Mouse (Mus musculus) mouse embryonic stem cell (cell line): ENCODE results near the gene Bag5.
"Not testable (repeated sequence)": the region's sequence is repeated elsewhere in the genome, so short reads cannot be mapped to it uniquely, and the experiment has no call there.

Source experiments
- in situ Hi-C, 2 experiments: fragments of 300-500 bp; cut with MboI; formaldehyde crosslinking; loops; 1 replicate in 1 of 2; 3 replicates in 1 of 2; pipeline ENCODE4 v1.14.3; 2019 to 2020; ENCODE audit warnings: low sequenced_read_pairs in 2 of 2, low pct_unique_long_range_greater_than_20kb in 1 of 2, mixed read lengths in 1 of 2; ENCODE audit not compliant: unreplicated experiment in 1 of 2

Gene Bag5

DNA sequence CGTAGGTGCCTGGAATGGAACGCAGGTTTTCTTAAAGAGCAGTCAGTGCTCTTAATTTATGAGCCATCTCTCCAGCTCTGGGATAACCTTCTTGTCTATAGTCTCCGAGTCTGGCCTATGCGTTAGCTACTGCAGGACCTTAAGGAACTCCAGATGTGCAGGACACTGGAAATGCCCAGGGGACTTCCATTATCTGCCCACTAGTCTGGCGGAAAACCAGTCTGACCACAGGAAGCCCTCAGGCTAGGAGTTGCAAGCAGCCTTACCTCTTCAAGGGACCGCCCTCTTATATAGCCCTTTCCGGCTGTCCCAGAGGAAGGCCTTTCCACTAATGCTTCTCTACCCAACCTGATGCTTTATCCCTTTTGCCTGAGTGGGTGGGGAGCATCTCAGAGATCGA lies 28.3 kb upstream of the Bag5 start:
- in situ Hi-C loops = no loop called here

DNA sequence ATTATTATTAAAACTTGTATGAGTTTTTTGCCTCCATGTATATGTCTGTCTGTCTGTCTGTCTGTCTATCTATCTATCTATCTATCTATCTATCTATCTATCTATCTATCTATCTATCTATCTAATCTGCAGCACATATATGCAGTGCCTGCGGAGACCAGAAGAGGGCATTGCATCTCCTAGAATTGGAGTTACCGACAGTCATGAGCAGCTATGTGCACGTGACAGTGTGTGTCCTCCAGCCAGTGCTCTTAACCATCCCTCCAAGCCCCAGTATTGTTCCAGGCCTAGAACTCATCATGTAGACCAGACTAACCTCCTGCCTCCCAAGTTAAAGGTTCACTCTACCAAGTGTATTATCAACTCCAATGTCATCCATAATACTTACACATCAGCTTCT lies 25.7 kb upstream of the Bag5 start:
- in situ Hi-C loops = no loop called here

DNA sequence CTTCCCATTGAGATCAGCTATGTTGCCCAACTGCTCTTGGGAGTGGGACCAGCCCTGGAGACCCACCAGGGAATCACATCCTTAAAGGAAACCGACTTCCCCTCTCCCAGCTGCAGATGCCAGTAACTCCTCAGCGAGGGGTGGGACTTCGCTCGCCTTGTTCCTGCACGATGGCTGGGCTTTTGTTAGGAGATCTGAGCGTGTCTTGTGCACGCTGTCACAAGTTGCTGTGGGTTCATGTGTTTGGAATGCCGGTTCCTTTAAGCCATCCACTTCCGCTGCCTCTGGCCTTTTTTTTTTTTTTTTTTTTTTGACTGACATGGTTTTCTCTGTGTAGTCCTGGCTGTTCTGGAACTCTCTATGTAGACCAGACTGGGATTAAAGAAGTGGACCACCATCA lies 24.3 kb upstream of the Bag5 start:
- in situ Hi-C loops = no loop called here

DNA sequence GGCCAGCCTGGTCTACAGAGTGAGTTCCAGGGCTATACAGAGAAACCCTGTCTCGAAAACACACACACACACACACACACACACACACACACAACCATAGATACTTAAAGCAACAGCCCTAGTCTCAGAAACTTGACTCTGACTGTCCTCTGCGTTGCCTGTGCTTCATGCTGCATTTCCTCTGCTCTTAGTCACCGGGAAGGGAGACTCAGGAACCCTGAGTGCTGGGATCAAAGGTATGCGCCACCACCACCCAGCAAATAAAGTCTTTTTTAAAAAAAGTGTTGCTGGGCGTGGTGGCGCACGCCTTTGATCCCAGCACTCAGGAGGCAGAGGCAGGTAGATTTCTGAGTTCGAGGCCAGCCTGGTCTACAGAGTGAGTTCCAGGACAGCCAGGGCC lies 23.6 kb upstream of the Bag5 start:
- in situ Hi-C loops = not testable (repeated sequence)

DNA sequence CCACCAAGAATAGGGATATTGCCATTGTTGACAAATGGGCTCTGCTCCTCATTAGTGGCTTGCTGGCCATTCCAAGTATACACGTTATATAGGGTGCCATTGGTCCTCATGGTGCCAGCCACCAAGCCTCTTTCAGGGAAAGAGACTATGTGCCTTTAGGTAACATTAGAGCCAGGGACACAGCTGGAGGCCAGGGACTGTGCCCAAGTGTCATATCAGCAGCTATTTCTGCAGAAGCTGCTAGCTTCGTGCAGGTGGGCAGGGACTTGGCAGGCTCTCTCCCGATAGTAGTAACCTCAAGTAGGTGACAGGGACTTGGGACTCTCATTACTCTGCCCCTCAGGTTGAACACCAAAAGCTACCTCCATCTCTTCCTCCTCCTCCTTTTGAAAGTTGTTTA lies 21.9 kb upstream of the Bag5 start:
- in situ Hi-C loops = no loop called here

DNA sequence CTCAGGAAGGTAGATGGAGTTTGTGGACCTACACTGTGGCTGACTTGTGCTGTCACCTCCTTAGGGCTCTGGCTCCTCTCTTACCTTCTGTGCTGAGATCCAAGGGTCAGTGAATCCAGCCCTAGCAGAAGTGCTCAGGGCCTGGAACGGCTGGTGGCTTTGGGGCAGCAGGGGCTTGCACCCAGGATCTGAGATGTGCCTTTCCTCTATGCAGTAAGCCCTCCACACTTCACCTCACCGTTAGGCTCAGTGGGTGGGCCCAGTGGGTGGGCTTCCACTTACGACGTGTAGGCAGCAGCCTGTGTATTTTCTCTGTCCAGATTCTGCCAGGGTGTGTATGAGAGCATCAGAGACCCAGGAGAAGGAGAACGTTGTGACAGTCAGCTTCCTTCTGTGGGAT lies 19.9 kb upstream of the Bag5 start:
- in situ Hi-C loops = no loop called here

DNA sequence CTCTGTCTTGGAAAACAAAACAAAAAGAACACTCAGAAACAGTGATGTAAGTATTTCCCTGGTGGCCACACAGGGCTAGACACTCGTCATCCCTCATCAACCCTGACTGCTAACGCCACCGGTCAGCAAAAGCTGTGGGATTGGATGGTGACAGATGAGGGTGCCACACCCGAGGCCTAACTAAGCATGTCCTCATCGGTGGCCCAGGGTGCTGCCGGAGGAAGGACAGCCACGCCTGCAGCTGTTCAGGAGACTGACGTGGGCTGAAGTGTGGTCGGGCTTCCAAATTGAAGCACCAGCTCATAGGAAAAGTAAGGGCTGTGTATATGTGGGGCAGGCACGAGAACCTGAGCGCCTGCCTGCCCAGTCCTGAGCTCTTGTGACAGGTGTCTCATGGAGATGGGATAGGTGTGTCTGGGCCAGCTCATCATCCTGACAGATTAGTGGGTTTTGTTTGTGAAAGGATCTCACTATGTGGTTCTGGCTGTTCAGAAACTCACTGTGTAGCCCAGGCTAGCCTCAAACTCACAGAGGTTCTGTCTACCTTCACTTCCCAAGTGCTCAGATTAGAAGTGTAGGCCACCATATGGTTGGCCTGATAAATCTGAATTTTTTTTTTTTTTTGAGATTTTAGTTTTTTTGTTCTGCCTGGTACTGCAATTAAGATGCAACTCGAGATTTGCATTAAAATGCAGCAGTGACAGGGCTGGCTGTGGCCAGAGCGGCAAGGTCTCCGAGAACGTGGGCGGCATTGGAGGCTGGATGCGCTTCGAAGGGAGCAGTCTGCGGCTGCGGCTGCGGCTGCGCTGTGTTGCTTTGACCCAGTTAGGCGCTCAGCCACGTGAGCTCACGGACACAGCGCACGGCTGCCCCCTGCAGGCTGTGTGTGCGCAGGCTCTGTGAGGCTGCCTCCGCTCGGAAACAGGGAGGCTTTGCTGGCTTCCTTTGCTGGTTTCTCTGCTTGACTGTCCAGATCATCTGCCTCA lies 19.1 kb upstream of the Bag5 start:
- in situ Hi-C loops = no loop called here

DNA sequence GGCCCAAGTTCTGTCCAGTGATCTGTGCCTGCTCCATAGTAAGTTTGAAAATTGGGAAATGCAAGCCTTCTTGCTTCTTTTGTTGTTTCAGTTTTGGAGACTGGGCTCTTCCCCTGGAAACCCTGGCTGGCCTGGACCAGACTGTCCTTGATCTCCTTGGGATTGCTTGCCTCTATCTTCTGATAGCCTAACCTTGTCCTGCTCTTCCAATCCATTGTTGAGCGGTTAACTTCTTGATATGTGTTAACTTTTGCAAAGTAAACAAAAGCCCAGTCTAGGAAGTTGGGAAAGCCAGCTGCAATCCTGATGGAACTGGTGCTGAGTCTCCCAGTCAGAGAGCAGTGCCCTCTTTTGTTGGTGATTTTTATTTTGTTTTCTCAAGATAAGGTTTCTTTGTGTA lies 14.9 kb upstream of the Bag5 start:
- in situ Hi-C loops = no loop called here

DNA sequence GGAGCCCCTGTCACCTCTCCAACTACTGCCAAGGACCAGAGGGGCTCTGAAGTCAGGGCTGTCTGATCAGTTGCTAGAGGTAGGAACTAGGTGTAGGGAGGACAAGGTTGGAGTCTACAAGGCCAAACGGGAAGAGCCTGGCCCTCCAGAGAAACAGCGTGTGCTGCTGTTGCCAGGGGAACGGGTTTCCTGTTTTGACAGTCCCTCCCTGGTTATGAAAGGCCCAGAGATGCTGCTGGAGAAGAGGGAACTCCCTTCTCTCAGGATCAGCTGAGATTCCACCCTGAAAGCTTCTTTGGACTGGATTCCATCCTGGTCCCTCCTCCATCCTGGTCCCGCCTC lies 13.0 kb upstream of the Bag5 start:
- in situ Hi-C loops = no loop called here

DNA sequence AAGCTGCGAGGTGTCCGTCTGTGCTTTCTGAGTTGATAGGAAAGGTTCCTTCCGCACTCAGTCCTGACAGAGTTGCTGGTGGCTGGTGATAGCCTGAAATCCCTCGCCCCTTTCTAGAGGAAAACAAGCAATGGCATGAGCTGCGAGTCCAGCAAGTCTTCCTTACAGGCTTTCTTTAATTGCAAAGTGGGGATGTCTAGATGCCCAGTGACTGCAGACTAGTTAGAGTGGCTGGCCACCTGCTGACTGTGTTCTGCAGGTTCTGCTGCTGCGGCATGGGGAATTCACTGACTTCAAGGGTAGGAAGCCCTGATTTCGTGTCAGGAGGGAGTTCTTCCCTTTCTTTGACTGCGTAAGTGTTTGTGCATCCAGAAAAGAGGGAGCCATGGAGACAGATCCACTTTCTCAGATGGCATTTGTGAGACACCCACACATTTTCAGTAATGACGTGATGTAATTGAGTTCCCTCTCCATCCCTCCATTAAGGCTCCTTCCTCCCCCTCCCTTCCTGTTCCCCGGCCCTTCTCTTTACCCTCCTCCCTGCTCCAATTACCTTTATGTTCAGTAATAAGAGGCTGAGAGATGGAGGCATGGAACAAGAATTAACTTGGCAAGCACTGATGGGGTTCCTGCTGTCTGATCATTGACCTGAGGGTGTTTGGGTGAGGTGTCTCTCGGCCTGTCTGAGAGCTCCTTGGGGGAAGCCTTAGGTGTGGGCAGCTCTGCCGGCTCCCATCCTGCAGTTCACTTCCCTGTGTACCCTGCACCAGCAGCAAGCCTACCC lies 12.5 kb upstream of the Bag5 start:
- in situ Hi-C loops = no loop called here

DNA sequence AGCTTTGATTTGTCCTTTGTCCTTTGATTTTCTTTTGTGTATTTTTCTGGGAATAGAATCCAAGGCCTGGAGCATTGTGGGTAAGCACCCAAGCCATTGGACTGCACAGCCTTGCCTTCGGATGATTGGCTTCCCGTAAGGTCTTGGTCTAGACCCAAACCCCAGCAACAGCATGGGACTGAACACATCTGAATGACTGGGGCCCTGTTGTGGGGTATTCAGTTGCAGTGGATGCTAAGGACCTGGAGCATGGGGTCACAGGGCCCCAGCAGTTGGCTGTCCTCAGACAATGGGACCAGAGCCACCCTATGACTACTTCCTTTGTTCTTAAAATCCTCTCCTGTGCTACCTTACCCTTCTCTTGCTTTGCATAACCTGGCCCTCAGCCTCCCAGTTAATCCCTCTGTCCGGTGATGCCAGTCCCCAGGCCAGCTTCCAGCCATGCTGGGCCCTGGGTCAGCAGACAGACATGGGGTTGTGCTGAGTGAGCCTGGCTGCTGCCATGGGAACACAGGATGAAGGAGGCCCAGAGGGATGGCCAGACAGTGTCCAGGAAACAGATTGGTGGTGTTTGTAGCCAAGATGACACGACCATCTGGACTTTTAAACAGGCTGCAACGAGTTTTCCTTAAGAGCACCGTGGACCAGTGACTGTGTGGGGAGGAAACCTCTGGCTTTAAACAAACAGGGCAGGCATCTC lies 11.7 kb upstream of the Bag5 start:
- in situ Hi-C loops = no loop called here

DNA sequence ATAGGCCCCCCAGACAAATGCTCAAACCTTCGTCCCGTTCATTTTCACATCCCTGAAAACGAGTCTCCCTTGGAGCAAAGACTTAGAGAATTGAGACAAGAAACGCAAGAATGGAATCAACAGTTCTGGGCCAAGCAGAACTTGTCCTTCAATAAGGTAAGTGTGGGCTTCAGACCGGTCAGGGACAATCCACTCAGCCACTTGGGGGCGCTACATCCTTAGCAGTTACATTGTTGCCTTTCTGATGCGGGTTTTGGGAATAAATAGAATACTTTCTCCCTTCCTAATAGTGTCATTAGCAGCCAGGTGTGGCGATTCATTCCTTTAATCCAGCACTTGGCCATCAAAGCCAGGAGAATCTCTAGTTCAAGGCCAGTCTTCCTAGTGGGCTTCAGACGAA lies 9.6 kb upstream of the Bag5 start:
- in situ Hi-C loops = no loop called here

DNA sequence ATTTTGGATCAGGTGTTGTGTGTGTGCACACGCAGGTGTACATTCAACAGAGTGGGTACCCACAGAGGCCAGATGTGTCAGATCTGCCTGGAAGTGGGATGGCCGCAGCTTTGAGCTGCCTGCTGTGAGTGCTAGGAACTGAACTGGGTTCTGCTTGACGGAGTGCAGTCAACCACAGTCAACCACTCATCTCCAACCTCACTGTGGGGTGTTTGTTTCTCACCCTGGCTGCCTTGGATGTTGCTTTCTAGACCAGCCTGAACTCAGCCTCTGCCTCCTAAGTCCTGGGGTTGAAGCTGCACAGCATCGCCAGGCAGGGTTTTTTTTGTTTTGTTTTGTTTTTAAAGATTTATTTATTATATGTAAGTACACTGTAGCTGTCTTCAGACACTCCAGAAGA lies 7.2 kb upstream of the Bag5 start:
- in situ Hi-C loops = no loop called here

DNA sequence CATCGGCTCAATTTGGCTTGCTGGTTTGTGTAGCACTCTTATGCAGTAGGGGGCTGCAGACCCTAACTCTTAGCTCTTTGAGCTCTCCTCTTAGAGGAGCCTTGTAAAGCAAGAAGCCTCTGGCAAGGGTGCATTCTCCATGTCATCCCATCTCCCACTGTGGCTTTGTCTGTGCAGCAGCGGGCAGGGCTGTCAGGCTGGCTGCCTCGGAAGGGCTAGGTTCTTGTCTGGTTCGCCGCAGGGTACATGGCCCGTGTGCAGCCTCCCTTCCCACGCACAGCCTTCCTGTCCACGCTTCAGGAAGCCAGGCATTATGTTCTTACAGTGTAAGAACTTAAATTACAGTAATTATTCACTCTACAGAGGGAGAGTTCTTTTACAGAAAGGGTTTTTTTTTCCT lies 5.6 kb upstream of the Bag5 start:
- in situ Hi-C loops = no loop called here

DNA sequence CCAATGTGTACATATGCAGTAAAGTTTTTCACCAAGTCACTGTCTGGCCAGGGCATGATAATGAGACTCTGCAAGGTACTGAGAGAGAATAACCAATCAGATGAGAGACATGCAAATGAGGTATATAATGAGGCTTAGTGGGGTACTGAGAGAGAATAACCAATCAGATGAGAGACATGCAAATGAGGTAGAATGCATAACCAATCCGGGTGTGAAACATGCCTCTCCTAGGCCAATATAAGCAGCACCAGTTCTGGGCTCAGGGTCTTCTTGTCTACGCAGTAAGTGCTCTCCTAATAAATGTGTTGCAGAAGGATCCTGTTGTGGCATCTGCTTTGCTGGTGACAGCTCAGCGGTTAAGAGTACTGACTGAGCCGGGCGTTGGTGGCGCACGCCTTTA lies 3.4 kb upstream of the Bag5 start:
- in situ Hi-C loops = no loop called here

DNA sequence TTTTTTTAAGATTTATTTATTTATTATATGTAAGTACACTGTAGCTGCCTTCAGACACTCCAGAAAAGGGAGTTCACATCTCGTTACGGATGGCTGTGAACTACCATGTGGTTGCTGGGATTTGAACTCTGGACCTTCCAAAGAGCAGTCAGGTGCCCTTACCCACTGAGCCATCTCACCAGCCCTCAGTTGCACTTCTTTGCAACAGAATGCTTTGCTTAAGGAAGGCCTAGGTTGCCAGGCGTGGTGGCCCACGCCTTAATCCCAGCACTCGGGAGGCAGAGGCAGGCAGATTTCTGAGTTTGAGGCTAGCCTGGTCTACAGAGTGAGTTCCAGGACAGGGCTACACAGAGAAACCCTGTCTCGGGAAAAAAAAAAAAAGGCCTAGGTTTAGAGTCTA lies 823 bp upstream of the Bag5 start:
- in situ Hi-C loops = not testable (repeated sequence)

DNA sequence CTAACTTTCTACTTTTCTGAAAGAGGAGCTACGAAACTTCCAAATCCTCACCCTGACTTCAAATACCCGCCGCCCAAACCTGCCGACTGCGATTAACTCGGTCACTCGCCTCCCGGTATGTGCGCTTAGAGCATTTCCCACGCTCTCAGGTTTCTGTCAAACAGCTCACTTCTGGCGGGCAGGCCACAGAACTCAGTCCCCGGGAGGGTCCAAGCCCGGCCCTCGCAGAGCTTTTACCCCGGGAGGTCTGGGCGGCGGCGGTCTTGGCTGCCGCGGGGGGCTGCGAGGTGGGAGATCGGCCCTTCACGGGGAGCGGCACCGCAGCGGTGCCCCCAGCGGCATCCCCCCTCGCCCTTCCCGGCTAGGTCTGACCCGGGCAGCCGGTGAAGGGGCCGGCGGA lies 581 bp downstream of the Bag5 start:
- in situ Hi-C loops = no loop called here

DNA sequence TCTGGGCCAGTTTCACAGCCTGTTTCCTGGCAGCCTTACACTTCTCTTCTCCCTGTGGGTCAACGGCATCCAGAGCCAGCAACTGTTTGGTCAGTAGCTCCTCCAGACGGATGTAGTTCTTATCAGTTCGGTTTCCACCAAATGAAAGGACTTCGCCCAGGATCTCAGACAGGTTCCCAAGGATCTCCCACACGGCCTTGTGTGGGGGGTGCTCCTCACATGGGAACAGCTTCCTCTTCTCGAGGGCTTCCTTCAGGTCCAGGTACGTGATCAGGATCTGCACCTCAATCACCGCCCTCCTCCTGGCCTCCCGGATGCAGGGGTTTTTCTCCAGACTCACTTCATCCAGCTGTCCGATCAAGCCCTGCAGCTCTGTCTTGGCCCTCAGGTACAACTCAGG lies 3.0 kb downstream of the Bag5 start:
- in situ Hi-C loops = no loop called here

DNA sequence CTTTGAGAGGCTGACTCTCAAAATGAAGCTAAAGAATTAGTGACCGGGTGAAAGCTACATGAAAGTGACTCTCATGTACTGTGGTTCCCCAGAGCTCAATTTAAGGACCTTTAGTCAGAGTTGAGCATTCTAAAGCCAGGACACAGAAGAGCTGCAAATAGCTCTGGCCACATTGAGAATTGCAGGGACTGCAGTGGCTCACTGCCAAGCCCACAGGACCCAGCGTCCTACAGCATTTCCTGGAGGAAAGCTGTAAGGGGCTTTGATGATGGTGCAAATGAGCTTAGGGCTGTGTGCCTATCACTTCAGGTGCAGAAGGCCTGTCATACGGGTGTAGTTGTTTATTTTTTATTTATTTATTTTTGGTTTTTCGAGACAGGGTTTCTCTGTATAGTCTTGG lies 4.9 kb downstream of the Bag5 start:
- in situ Hi-C loops = no loop called here
